In genomic region chr2:173365441-173366166, GRCm38 (mm10) we compare ENCODE assay signal across 10 mouse cellular contexts.
A peak's percentile ranks its signal among the peaks of the same experiment; 100 is the strongest.
DNase-seq lines count a peak whose midpoint lies in the region; ATAC-seq and TF ChIP-seq lines count a peak whose summit lies in the region.
"Had no signal": no experiment of that assay in that cellular context is flagged by ENCODE, and none has a peak within 500 bp of the region (broad histone marks: within the 10 kb centered on the region; RNA-seq: fewer than 3 reads in every experiment).

No protein-coding gene starts in this region.

- no peak overlapping the region for H3K4me3 ChIP-seq in liver, embryonic 11.5 days (ENCODE audit: low read depth, low read length)
- no peak overlapping the region for H3K4me3 ChIP-seq in liver, postnatal 0 days (ENCODE audit: low read depth, low read length)
- H3K4me3 ChIP-seq in hindbrain, embryonic 15.5 days, result peak overlapping the region; percentile 14
- peak overlapping the region; percentile 18 for H3K4me3 ChIP-seq in neural tube, embryonic 13.5 days
- H3K4me3 ChIP-seq: erythroblast, embryonic 14.5 days had no signal

- no peak overlapping the region for H3K9ac ChIP-seq in liver, embryonic 11.5 days (ENCODE audit: low read depth, low read length)
- no peak overlapping the region for H3K9ac ChIP-seq in liver, postnatal 0 days (replicated peaks)
- H3K9ac ChIP-seq in hindbrain, embryonic 15.5 days, result 0 out of 2 replicates have a peak overlapping the region, but pooled peaks have one; percentile 16
- H3K9ac ChIP-seq in neural tube, embryonic 13.5 days, result peak overlapping the region; percentile 51

- H3K27ac ChIP-seq in liver, embryonic 11.5 days (ENCODE audit: low read depth, low read length), result no peak overlapping the region
- no peak overlapping the region for H3K27ac ChIP-seq in liver, postnatal 0 days (ENCODE audit: low read depth)
- H3K27ac ChIP-seq in hindbrain, embryonic 15.5 days (replicated peaks), result peak overlapping the region; percentile 64
- H3K27ac ChIP-seq in neural tube, embryonic 13.5 days (replicated peaks), result peak overlapping the region; percentile 64

- H3K4me1 ChIP-seq in liver, embryonic 11.5 days (replicated peaks; ENCODE audit: control insufficient read depth, insufficient read depth, low read length), result no peaks in the 10 kb centered on the region
- H3K4me1 ChIP-seq in liver, postnatal 0 days (ENCODE audit: insufficient read depth), result no peaks in the 10 kb centered on the region
- H3K4me1 ChIP-seq in hindbrain, embryonic 15.5 days (replicated peaks), result peaks cover 15% of the 10 kb centered on the region
- H3K4me1 ChIP-seq in neural tube, embryonic 13.5 days (replicated peaks), result peaks cover 26% of the 10 kb centered on the region

- ATAC-seq in frontal cortex, adult (ENCODE audit: low TSS enrichment), result peak; percentile 73
- no peak for ATAC-seq in liver, embryonic 11.5 days (replicated peaks; ENCODE audit: low FRiP score)
- ATAC-seq in liver, postnatal 0 days, result no peak
- peak; percentile 68 for ATAC-seq in hindbrain, embryonic 15.5 days (ENCODE audit: low FRiP score, low read depth)
- peak; percentile 22; the same call in 1 of the 2 replicates for ATAC-seq in neural tube, embryonic 13.5 days (ENCODE audit: low read depth)

- WGBS in liver, embryonic 11.5 days, result 14% methylated on average over 24 of the region's 24 CpGs
- 23% methylated on average over 24 of the region's 24 CpGs for WGBS in liver, postnatal 0 days (ENCODE audit: insufficient replicate concordance)
- 10% methylated on average over 24 of the region's 24 CpGs for WGBS in hindbrain, embryonic 15.5 days
- WGBS in neural tube, embryonic 13.5 days, result 10% methylated on average over 24 of the region's 24 CpGs

- H3K36me3 ChIP-seq in liver, embryonic 11.5 days (ENCODE audit: control insufficient read depth, insufficient read depth, low read length), result no peaks in the 10 kb centered on the region
- H3K36me3 ChIP-seq in liver, postnatal 0 days (replicated peaks; ENCODE audit: insufficient read depth, low read length), result no peaks in the 10 kb centered on the region
- H3K36me3 ChIP-seq in hindbrain, embryonic 15.5 days, result no peaks in the 10 kb centered on the region
- no peaks in the 10 kb centered on the region for H3K36me3 ChIP-seq in neural tube, embryonic 13.5 days

- no peak for DNase-seq in frontal cortex, adult 2 months (ENCODE audit: extremely low spot score in 1 of 2, low spot score in 1 of 2)
- DNase-seq in liver, embryonic 11.5 days (ENCODE audit: low spot score), result no peak
- DNase-seq in liver, postnatal 0 days, result no peak
- DNase-seq in urinary bladder, postnatal 14 days (ENCODE audit: low spot score), result no peak
- DNase-seq in layer of hippocampus, postnatal 14 days (ENCODE audit: low spot score in 2 of 2), result no peak
- DNase-seq: liver had no signal

- no peak for TF ChIP-seq EP300 in liver, postnatal 0 days (IDR thresholded peaks at IDR 0.05; ENCODE audit: low read depth)

- peaks cover 22% of the 10 kb centered on the region for H3K27me3 ChIP-seq in liver, embryonic 11.5 days (replicated peaks; ENCODE audit: control insufficient read depth, insufficient read depth, low read length)
- H3K27me3 ChIP-seq in liver, postnatal 0 days (ENCODE audit: insufficient read depth, low read length), result peaks cover 6% of the 10 kb centered on the region; the same call in 1 of the 2 replicates
- no peaks in the 10 kb centered on the region for H3K27me3 ChIP-seq in hindbrain, embryonic 15.5 days
- H3K27me3 ChIP-seq in neural tube, embryonic 13.5 days, result peaks cover 12% of the 10 kb centered on the region; the same call in 1 of the 2 replicates

- no peak for TF ChIP-seq CTCF in liver, postnatal 0 days (IDR thresholded peaks at IDR 0.05; ENCODE audit: low read depth)

- no peaks in the 10 kb centered on the region for H3K9me3 ChIP-seq in liver, embryonic 11.5 days (ENCODE audit: control insufficient read depth, low read length)
- no peaks in the 10 kb centered on the region for H3K9me3 ChIP-seq in liver, postnatal 0 days (ENCODE audit: low read length)
- no peaks in the 10 kb centered on the region for H3K9me3 ChIP-seq in hindbrain, embryonic 15.5 days
- H3K9me3 ChIP-seq in neural tube, embryonic 13.5 days, result no peaks in the 10 kb centered on the region

- 0 out of 2 replicates have a peak overlapping the region, but pooled peaks have one; percentile 3 for H3K4me2 ChIP-seq in liver, embryonic 11.5 days
- no peak overlapping the region for H3K4me2 ChIP-seq in liver, postnatal 0 days (ENCODE audit: low read depth, low read length)
- H3K4me2 ChIP-seq in hindbrain, embryonic 15.5 days, result peak overlapping the region; percentile 51
- peak overlapping the region; percentile 44 for H3K4me2 ChIP-seq in neural tube, embryonic 13.5 days

Comparison
In these comparisons a context has a peak if more than half of its experiments do, and no peak if none do; other contexts are left out.
1. ATAC-seq: peak in frontal cortex, adult (single experiment), hindbrain, embryonic 15.5 days (single experiment) and neural tube, embryonic 13.5 days (single experiment); none in liver, embryonic 11.5 days (single experiment) and liver, postnatal 0 days (single experiment).
2. H3K27ac ChIP-seq: peak in hindbrain, embryonic 15.5 days (single experiment) and neural tube, embryonic 13.5 days (single experiment); none in liver, embryonic 11.5 days (single experiment) and liver, postnatal 0 days (single experiment).
3. H3K4me3 ChIP-seq: peak in hindbrain, embryonic 15.5 days (single experiment) and neural tube, embryonic 13.5 days (single experiment); none in liver, embryonic 11.5 days (single experiment) and liver, postnatal 0 days (single experiment).
4. H3K9ac ChIP-seq: peak in hindbrain, embryonic 15.5 days (single experiment) and neural tube, embryonic 13.5 days (single experiment); none in liver, embryonic 11.5 days (single experiment) and liver, postnatal 0 days (single experiment).